Mouse (Mus musculus): ENCODE measurements at regions not wholly inside any gene's neighbourhood (a gene's known extent, or its start where the extent isn't known, plus 50 kb on each side); places are given as distances from the start of the nearest gene placed in this dataset.

- DNase-seq, result no peak
- no peaks in the 10 kb centered on the region for H3K4me1 ChIP-seq (replicated peaks; ENCODE audit: control insufficient read depth, insufficient read depth, low read length)
- no peak overlapping the region for H3K4me3 ChIP-seq (ENCODE audit: control insufficient read depth, insufficient read depth, low read length)
- 86% methylated on average over 6 of the region's 6 CpGs for WGBS
- TF ChIP-seq CTCF (IDR thresholded peaks at IDR 0.05; ENCODE audit: borderline replicate concordance, control insufficient read depth, extremely low read depth, insufficient read depth, low read length, poor library complexity), result no peak
- TF ChIP-seq POLR2A (IDR thresholded peaks at IDR 0.05; ENCODE audit: control insufficient read depth, extremely low read depth, insufficient read depth, low read length, poor library complexity), result no peak
- no peak overlapping the region for H3K27ac ChIP-seq (ENCODE audit: control insufficient read depth, insufficient read depth, low read length)
- no peaks in the 10 kb centered on the region for H3K36me3 ChIP-seq (ENCODE audit: control insufficient read depth, insufficient read depth, low read length)
- H3K27me3 ChIP-seq (ENCODE audit: control insufficient read depth, insufficient read depth, low read length), result no peaks in the 10 kb centered on the region
These were observed 51.5 kb upstream of the Daam1 start for GRCm38 (mm10) chr12:71779418-71779817.
